Mouse (Mus musculus): Measurements from ENCODE around the gene Arhgdig.
A peak's percentile ranks its signal among the peaks of the same experiment; 100 is the strongest.
"Not testable (repeated sequence)": the region's sequence is repeated elsewhere in the genome, so short reads cannot be mapped to it uniquely, and the experiment has no call there.

Arhgdig gene

GRCm38 (mm10) chr17:26204766-26205165, 2.8 kb downstream of the Arhgdig start:
- DNase-seq (ENCODE audit: low read depth), result no peak

GRCm38 (mm10) chr17:26203321-26203811, 4.2 kb downstream of the Arhgdig start:
- DNase-seq (ENCODE audit: low read depth), result peak; percentile 28

GRCm38 (mm10) chr17:26202737-26203136, 4.8 kb downstream of the Arhgdig start, which contains the start of gene Rgs11:
Gene Rgs11 (plus strand): TSS chr17:26202951.
- no peak for DNase-seq (ENCODE audit: low read depth)

- DNase-seq (ENCODE audit: low read depth), result no peak
These were observed 5.6 kb downstream of the Arhgdig start for GRCm38 (mm10) chr17:26201998-26202397.

GRCm38 (mm10) chr17:26200831-26201705, 6.5 kb downstream of the Arhgdig start:
- no peak for DNase-seq (ENCODE audit: low read depth)

- DNase-seq (ENCODE audit: low read depth), result no peak
These were observed 8.7 kb downstream of the Arhgdig start, which contains the start of gene Pdia2 for GRCm38 (mm10) chr17:26198892-26199291. Gene Pdia2 (minus strand): TSS chr17:26199087.

GRCm38 (mm10) chr17:26192481-26193190, 14.9 kb downstream of the Arhgdig start:
- no peak for DNase-seq (ENCODE audit: low read depth)

GRCm38 (mm10) chr17:26191486-26191885, 16.1 kb downstream of the Arhgdig start:
- not testable (repeated sequence) for DNase-seq (ENCODE audit: low read depth)

GRCm38 (mm10) chr17:26188091-26188805, 19.3 kb downstream of the Arhgdig start:
- no peak for DNase-seq (ENCODE audit: low read depth)

- no peak for DNase-seq (ENCODE audit: low read depth)
These were observed 20.0 kb downstream of the Arhgdig start for GRCm38 (mm10) chr17:26187592-26187991.

- no peak for DNase-seq (ENCODE audit: low read depth)
These were observed 26.4 kb downstream of the Arhgdig start for GRCm38 (mm10) chr17:26181179-26181578.

GRCm38 (mm10) chr17:26178611-26179010, 29.0 kb downstream of the Arhgdig start:
- no peak for DNase-seq (ENCODE audit: low read depth)

GRCm38 (mm10) chr17:26175248-26175647, 32.3 kb downstream of the Arhgdig start:
- not testable (repeated sequence) for DNase-seq (ENCODE audit: low read depth)

GRCm38 (mm10) chr17:26168039-26168438, 39.5 kb downstream of the Arhgdig start:
- no peak for DNase-seq (ENCODE audit: low read depth)

- no peak for DNase-seq (ENCODE audit: low read depth)
These were observed 44.9 kb downstream of the Arhgdig start for GRCm38 (mm10) chr17:26162736-26163135.

GRCm38 (mm10) chr17:26151886-26152630, 55.5 kb downstream of the Arhgdig start:
- no peak for DNase-seq (ENCODE audit: low read depth)

Data from fibroblast of lung, adult 2 months (primary cell).